Mouse (Mus musculus) embryo, embryonic 10.5 days (tissue): ENCODE data around the gene Olfr724.
"Not testable (repeated sequence)": the region's sequence is repeated elsewhere in the genome, so short reads cannot be mapped to it uniquely, and the experiment has no call there.

ENCODE experiments used
- DNase-seq: peaks from one replicate; pipeline ENCODE4 v3.0.0-alpha.2; 2015; ENCODE audit warnings: low spot score

The Olfr724 gene

GRCm38 (mm10) chr14:49963174-49963573 lies at the start of gene Olfr724:
TSS of gene Olfr724 (minus strand) at chr14:49963274.
- DNase-seq: not testable (repeated sequence)

GRCm38 (mm10) chr14:49955890-49956289 lies 7.2 kb downstream of the Olfr724 start:
- no peak for DNase-seq

- not testable (repeated sequence) for DNase-seq
Measured at GRCm38 (mm10) chr14:49931687-49932086, 31.4 kb downstream of the Olfr724 start, which contains the start of gene Olfr723. TSS of gene Olfr723 (minus strand) at chr14:49931787.
